Comparison of ENCODE assay signal across 21 mouse cellular contexts in genomic region chr12:102014411-102014810, GRCm38 (mm10). TPM values are rescaled to one million over a fixed set of nuclear protein-coding genes. Genes with fewer than 3 reads are reported as not detected.
DNase-seq lines count a peak whose midpoint lies in the region; ATAC-seq lines count a peak whose summit lies in the region.
"Had no signal": no experiment of that assay in that cellular context is flagged by ENCODE, and none has a peak within 500 bp of the region (broad histone marks: within the 10 kb centered on the region; RNA-seq: fewer than 3 reads in every experiment).

No protein-coding gene starts in this region.

- peak; percentile 50; the same call in 1 of the 2 replicates for ATAC-seq in intestine, embryonic 14.5 days (replicated peaks; ENCODE audit: low FRiP score, low TSS enrichment, low read depth)
- ATAC-seq in intestine, embryonic 16.5 days, result no peak; the same call in 1 of the 2 replicates
- ATAC-seq: activated CD4-positive, CD25-positive, alpha-beta regulatory T cell, adult 4 months; forebrain, embryonic 16.5 days; hindbrain, embryonic 16.5 days had no signal

- H3K9me3 ChIP-seq in intestine, embryonic 14.5 days (ENCODE audit: control insufficient read depth, low read length), result no peaks in the 10 kb centered on the region
- no peaks in the 10 kb centered on the region for H3K9me3 ChIP-seq in intestine, embryonic 16.5 days (ENCODE audit: control insufficient read depth, low read length)
- H3K9me3 ChIP-seq: embryonic facial prominence, embryonic 13.5 days; forebrain, embryonic 12.5 days; hindbrain, embryonic 12.5 days had no signal

- H3K27me3 ChIP-seq in intestine, embryonic 14.5 days (replicated peaks; ENCODE audit: control insufficient read depth, insufficient read depth, low read length), result no peaks in the 10 kb centered on the region
- H3K27me3 ChIP-seq in intestine, embryonic 16.5 days (replicated peaks; ENCODE audit: control insufficient read depth, insufficient read depth, low read length), result no peaks in the 10 kb centered on the region
- H3K27me3 ChIP-seq: embryonic facial prominence, embryonic 13.5 days; forebrain, embryonic 12.5 days; hindbrain, embryonic 12.5 days had no signal

- no peak for DNase-seq in intestine, embryonic 14.5 days (ENCODE audit: low spot score)
- DNase-seq in NIH3T3 (ENCODE audit: low read depth), result peak; percentile 54
- DNase-seq in retina, postnatal 1 day, result peak; percentile 36
- no peak for DNase-seq in thymus, postnatal 0 days (ENCODE audit: low spot score)
- DNase-seq in right cerebral cortex, adult 18-20 months, result no peak
- DNase-seq in spleen, postnatal 10 days (ENCODE audit: low spot score in 2 of 2), result no peak
- DNase-seq: adrenal gland, postnatal 25 days; cerebellum, adult 18-20 months; cerebellum, adult 9-11 months; cerebellum, postnatal 36 days; gastrocnemius, postnatal 10 days; heart, adult 18-20 months; heart, postnatal 10 days; heart, postnatal 4 days had no signal

- 23% methylated on average over 5 of the region's 5 CpGs for WGBS in intestine, embryonic 14.5 days
- 40% methylated on average over 5 of the region's 5 CpGs for WGBS in intestine, embryonic 16.5 days

- H3K4me1 ChIP-seq in intestine, embryonic 14.5 days (replicated peaks; ENCODE audit: control insufficient read depth, insufficient read depth, low read length), result no peaks in the 10 kb centered on the region
- H3K4me1 ChIP-seq in intestine, embryonic 16.5 days (ENCODE audit: control insufficient read depth, insufficient read depth, low read length), result no peaks in the 10 kb centered on the region
- H3K4me1 ChIP-seq: embryonic facial prominence, embryonic 13.5 days; forebrain, embryonic 12.5 days; hindbrain, embryonic 12.5 days had no signal

- H3K4me3 ChIP-seq in intestine, embryonic 14.5 days (ENCODE audit: low read depth, low read length), result no peak overlapping the region
- no peak overlapping the region for H3K4me3 ChIP-seq in intestine, embryonic 16.5 days (ENCODE audit: low read length)
- H3K4me3 ChIP-seq: embryonic facial prominence, embryonic 13.5 days; forebrain, embryonic 12.5 days; hindbrain, embryonic 12.5 days had no signal

- H3K36me3 ChIP-seq in intestine, embryonic 14.5 days (ENCODE audit: control insufficient read depth, insufficient read depth, low read length), result no peaks in the 10 kb centered on the region
- no peaks in the 10 kb centered on the region for H3K36me3 ChIP-seq in intestine, embryonic 16.5 days (ENCODE audit: control insufficient read depth, insufficient read depth, low read length)
- H3K36me3 ChIP-seq: embryonic facial prominence, embryonic 13.5 days; forebrain, embryonic 12.5 days; hindbrain, embryonic 12.5 days had no signal

- no peak overlapping the region for H3K9ac ChIP-seq in intestine, embryonic 14.5 days (ENCODE audit: low read length)
- H3K9ac ChIP-seq in intestine, embryonic 16.5 days (ENCODE audit: low read depth, low read length), result no peak overlapping the region
- H3K9ac ChIP-seq: embryonic facial prominence, embryonic 13.5 days; forebrain, embryonic 12.5 days; hindbrain, embryonic 12.5 days had no signal

- no peak overlapping the region for H3K4me2 ChIP-seq in intestine, embryonic 14.5 days (ENCODE audit: low read length)
- H3K4me2 ChIP-seq in intestine, embryonic 16.5 days (ENCODE audit: low read depth, low read length), result no peak overlapping the region
- H3K4me2 ChIP-seq: embryonic facial prominence, embryonic 13.5 days; forebrain, embryonic 12.5 days; hindbrain, embryonic 12.5 days had no signal

- no peak overlapping the region for H3K27ac ChIP-seq in intestine, embryonic 14.5 days (ENCODE audit: low read depth)
- no peak overlapping the region for H3K27ac ChIP-seq in intestine, embryonic 16.5 days (ENCODE audit: low read length)
- H3K27ac ChIP-seq: embryonic facial prominence, embryonic 13.5 days; forebrain, embryonic 12.5 days; hindbrain, embryonic 12.5 days had no signal

RNA-seq across cellular contexts. Expression of gene Cpsf2, which starts 38.6 kb away (rescaled TPM):
- 31.3 and 32.5 TPM in 2 replicates for polyA plus RNA-seq in intestine, embryonic 14.5 days (2014; fragmentation: Nextera tagmentation; extraction: Ambion mirVana)
- polyA plus RNA-seq in intestine, embryonic 16.5 days (2015; fragmentation: Nextera tagmentation; extraction: Ambion mirVana), result 19.8 and 22.8 TPM in 2 replicates
- polyA plus RNA-seq in thymus, postnatal 0 days (2015; fragmentation: Nextera tagmentation; extraction: Ambion mirVana), result 27.6 and 28.5 TPM in 2 replicates

RNA-seq across cellular contexts. Expression of gene Atxn3, which starts 56.4 kb away (rescaled TPM):
- polyA plus RNA-seq in intestine, embryonic 14.5 days (2014; fragmentation: Nextera tagmentation; extraction: Ambion mirVana), result 14.3 and 15.5 TPM in 2 replicates
- 13.1 and 14.0 TPM in 2 replicates for polyA plus RNA-seq in intestine, embryonic 16.5 days (2015; fragmentation: Nextera tagmentation; extraction: Ambion mirVana)
- 18.5 and 19.9 TPM in 2 replicates for polyA plus RNA-seq in thymus, postnatal 0 days (2015; fragmentation: Nextera tagmentation; extraction: Ambion mirVana)

Comparison
In these comparisons a context has a peak if more than half of its experiments do, and no peak if none do; other contexts are left out.
1. DNase-seq: peak in NIH3T3 (single experiment) and retina, postnatal 1 day (single experiment); none in intestine, embryonic 14.5 days (single experiment), thymus, postnatal 0 days (single experiment), right cerebral cortex, adult 18-20 months (single experiment) and spleen, postnatal 10 days (0 of 2).